Mouse (Mus musculus): ENCODE data around the gene Nepro.
A peak's percentile ranks its signal among the peaks of the same experiment; 100 is the strongest.

The Nepro gene

DNA sequence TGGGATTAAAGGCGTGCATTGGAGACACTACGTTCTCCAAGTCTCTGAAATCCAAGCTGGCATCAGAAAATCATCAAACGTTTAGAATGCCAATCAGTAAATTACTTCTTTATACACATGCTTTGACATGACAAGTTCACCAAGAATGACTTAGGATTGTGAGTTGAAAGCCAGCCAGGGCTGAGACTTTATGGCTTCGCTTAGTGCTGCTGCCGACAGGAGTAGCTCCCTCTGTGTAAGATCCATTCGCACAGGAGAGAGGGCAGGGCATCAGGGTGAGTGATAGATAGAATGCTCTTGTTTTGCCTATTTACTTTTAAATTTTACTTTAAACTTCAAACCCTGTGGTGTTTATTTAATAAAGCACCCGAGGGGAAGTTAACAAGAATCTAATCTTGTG is 43.4 kb downstream of the Nepro start:
- no peak for DNase-seq (ENCODE audit: low spot score in 2 of 2)

DNA sequence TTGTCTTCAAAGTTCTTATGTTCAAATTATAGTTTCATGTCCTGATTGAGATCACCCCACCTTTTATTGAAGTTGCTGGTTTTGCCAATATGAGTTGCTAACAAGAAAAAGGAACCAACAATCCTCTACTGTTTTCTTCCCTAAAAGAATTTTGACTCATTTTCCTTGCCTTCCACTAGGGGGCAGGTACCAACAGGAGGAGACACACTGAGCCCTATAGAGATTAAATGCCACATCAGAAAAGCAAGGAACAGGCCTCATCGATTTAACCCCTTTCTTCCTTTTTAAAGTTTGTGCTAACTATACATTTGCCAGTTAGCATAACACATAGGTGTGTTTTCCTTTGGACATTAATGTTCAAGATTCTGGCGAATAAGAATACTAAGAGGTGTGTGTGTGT is 43.9 kb downstream of the Nepro start:
- DNase-seq (ENCODE audit: low spot score in 2 of 2), result no peak

DNA sequence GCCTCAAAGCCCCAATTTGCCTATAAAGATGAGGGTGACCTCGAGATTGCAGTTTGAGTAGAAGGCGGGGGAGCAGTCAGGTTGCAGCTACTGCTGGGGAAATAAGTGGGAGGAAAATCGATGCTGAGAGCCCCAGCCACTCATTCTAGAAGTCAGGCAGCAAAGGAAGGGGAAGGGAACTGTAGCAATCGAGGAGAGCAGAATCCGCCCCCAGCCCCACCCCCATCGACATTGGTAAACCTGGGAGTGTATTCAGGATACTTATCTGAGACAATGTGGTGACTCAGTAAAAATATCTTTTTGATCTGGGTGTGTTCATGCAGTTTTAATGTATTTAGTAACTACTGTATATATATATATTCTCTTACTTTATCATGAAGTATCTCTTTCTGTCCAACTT is 48.5 kb downstream of the Nepro start:
- no peak for DNase-seq (ENCODE audit: low spot score in 2 of 2)

DNA sequence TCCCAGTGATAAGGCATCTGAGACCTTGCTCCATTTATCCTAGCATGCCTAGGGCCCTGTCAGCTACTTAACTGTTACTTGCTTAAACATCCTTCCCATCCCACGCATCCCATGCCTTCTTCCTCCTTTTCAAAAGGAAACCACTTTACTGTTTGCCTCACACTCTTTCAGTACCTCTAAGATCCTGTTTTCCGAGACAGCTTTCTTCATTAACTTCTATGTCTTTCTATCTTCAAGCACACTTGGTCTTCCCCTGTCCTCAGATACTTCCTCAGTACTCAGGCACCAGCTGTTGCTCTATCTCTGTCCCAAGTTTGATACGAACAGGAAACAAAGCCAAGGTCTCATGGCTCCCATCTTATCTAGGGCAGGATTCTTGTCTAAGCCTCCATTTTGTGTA is 49.6 kb downstream of the Nepro start:
- no peak for DNase-seq (ENCODE audit: low spot score in 2 of 2)

DNA sequence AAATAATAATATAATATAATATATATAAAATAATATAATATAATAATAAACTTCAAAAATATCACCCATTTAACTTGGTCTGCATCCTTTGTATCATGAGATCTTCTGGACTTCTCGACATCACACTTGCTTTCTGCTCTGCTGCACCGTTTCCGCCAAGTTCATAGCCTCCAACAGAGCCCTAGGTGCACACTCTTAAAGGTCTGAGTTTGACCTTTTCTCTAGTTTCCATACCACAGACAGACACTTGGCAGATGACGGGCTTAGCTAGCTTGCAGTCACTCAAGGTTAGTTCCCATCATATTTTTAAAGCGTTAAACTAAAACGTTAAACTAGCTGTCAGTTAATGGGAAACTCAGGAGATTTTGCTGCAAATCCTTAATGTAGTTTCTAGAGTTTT is 50.1 kb downstream of the Nepro start:
- DNase-seq (ENCODE audit: low spot score in 2 of 2), result no peak

DNA sequence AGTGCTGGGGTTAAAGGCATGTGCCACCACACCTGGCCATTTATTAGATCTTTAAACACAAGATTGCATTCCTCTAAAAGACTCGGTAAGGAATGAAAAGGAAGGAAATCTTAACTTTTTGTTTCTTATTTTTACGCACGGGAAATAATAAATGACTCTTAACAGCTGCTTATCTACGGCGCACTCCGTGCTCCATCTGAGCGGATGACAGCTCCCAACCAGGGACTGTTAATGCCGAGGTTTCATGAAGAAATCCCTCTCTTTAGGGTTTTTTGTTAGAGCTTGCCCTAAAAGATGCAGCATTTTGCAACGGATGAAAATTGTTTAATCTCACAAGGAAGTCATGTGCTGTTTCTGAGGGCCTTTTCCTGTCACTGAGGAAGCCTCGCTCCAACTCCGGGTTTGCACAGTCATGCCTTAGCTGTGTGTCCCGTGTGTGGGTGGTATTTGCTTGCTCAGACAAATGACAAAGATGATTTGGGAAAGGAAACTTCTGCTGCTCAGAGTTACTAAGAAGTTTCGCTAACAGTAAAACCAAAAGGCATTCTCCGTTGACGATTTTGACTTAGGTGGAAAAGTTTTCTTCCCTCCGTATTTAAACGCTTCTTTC is 54.5 kb downstream of the Nepro start:
- peak; percentile 29 to 48 for DNase-seq (ENCODE audit: low spot score in 2 of 2)

DNA sequence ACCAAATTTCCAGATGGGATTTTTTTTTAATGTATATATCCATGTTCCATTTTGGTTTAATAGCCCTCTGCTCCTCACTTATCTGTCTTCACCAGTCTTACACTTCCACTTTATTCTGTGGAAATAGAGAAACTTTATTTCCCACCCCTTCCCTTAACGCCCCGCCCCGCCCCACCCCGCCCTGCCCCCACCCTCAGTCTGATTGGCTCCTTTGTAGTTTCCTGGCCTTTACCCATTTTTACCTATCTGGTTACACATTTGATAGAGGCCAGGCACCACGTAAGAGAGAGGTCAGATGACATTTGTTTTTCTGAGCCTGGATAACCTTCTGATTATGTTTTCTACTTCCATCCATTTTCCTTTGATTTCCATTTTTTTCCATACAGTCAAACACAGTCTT is 55.4 kb downstream of the Nepro start:
- DNase-seq (ENCODE audit: low spot score in 2 of 2), result no peak

DNA sequence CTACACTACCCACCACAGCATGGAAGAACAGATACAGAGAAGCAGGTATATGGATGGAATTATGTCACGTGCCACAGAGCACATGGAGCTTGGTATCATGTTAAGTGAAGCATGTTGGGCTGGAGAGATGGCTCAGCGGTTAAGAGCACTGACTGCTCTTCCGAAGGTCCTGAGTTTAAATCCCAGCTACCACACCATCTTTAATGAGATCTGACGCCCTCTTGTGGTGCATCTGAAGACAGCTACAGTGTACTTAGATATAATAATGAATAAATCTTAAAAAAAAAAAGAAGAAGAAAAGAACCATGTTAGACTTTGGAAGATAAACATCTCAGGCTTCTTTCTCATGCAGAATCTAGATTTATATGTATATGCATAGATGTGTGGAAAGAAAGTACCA is 56.6 kb downstream of the Nepro start:
- no peak for DNase-seq (ENCODE audit: low spot score in 2 of 2)
